Mouse (Mus musculus): ENCODE data around the gene Macrod2.

DNA sequence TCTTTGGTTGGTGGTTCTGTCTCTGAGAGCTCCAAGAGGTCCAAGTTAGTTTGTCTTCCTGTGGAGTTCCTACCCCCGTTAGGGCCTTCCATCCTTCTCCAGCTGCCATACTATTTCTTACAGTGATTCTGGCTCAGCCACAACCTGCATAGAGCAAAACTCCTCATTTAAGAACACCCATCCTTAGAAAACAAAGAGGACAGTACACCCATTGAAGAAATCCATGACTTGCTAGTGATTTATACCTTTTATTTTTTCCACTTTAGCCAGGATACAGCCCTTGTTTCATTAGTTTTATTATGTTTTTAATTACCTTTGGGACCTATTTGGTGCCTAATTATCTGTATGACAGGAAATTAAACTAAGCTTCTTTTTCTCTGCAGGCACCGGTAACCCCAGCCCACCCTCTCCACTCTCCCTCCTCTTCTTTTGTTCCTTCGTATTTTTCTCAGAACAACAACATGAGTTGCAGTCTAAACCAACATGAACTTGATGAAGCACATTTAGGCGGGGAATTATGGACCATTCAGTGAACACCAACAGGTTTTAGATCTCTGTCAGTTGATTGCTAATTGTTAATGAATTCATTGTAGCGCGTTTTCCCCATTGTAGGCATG is 1516.8 kb downstream of the Macrod2 start:
- no peak for TF ChIP-seq POLR2A (IDR thresholded peaks at IDR 0.05; ENCODE audit: insufficient read depth, low read depth, low read length)
- no peak for TF ChIP-seq CTCF (IDR thresholded peaks at IDR 0.05; ENCODE audit: insufficient read depth, low read depth, low read length)
